Mouse (Mus musculus) WW6 (cell line): ENCODE results near the gene Tmem184b.

Experiments used
- DNase-seq: peaks from one replicate; pipeline ENCODE4 v3.0.0-alpha.2; 2013; ENCODE audit warnings: low read depth, low spot score

The Tmem184b gene

GRCm38 (mm10) chr15:79402836-79403762 is at the start of gene Tmem184b:
Tmem184b (minus strand) TSS chr15:79403569.
- no peak for DNase-seq

DNA sequence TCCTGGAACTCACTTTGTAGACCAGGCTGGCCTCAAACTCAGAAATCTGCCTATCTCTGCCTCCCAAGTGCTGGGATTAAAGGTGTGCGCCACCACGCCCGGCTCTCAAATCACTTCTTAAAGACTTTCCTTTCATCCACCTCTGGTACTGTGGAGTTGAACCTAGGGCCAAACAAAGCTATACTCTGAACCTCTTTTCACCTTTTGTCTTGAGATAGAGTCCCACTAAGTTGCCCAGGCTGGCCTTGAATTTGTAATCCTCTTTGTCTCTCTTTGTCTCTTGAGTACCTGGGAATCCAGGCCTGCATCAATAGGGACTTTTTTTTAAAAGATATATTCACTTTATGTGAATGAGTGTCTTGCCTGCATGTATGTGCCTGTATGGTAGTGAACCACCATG is 44.7 kb upstream of the Tmem184b start:
- DNase-seq, result no peak

- DNase-seq, result no peak
These were observed 42.7 kb upstream of the Tmem184b start for GRCm38 (mm10) chr15:79445786-79446654.

- DNase-seq, result no peak
These were observed 40.6 kb upstream of the Tmem184b start for GRCm38 (mm10) chr15:79443856-79444410.

DNA sequence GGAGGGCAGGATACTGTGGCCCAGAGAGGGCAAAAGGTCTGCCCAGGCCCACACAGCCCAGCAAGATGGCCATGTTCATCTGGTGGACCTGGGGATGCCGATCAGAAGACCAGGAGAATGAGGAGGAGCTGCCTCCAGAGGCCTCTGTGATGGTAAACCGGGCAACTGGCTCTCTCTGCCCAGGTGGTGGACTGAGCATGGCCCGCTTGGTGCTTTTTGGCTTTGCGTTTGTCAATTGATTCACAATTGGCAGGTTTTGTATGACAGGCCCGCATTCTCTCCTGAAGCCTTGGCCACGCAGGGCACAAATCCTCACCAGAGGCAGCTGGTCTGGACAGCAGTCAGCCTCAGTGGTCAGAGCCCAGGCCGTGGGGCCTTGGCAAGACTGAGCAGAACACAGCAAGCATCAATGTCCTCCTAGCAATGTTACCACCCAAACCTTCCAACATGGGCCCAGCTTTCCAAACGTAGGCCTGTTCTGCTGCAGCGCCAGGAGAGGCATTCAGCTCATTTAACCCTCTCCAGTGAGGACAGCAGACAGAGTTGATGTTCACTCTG is 39.7 kb upstream of the Tmem184b start:
- no peak for DNase-seq

DNA sequence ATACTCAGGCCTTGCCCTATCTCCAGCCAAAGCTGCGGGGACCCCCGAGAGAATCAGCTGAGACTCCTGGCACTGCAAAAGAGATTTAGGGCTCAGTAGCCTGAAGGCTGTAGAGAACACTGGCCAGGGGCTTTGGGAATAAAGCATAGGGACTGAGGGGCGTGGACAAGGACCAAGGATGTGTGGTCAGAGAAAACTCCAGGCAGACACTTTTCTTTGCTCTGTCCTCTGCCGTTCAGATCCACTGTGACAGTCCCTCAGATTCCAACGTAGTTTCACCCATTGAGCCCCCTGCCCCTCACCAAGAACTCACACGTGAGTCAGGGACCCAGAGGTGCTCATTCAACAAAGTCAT is 38.9 kb upstream of the Tmem184b start:
- DNase-seq, result no peak

- no peak for DNase-seq
These were observed 38.2 kb upstream of the Tmem184b start for GRCm38 (mm10) chr15:79441331-79442256.

DNA sequence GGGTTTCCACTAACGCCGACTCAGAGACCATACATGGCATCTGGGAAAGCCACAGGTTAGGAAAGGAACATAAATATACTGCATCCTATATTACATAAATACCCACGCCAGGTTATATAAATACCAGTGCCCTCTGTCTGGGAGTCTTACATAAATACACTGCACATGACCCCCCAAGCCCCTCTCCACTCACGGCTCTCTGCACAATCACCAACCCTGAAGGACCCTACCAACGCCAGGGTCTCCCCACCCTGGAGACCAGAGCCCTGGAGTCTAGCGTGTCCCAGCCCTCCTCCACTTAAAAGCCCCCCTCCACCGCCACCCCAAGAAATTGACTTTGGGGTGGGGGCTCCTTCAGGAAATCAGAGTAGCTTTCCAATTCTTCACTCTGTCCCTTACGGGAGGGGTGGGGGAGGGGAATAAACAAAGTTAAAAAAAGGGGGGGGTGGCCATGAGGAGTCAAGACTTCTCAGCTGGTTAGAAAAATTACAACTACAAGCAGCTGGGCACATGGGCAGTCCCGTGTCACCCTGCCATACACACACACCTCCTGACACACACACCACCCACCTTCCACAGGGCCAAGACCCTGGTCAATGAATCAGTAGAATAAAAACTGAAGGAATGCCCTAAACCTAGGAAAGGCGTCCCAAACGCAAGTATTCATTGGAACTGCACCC is 37.4 kb upstream of the Tmem184b start:
- no peak for DNase-seq

DNA sequence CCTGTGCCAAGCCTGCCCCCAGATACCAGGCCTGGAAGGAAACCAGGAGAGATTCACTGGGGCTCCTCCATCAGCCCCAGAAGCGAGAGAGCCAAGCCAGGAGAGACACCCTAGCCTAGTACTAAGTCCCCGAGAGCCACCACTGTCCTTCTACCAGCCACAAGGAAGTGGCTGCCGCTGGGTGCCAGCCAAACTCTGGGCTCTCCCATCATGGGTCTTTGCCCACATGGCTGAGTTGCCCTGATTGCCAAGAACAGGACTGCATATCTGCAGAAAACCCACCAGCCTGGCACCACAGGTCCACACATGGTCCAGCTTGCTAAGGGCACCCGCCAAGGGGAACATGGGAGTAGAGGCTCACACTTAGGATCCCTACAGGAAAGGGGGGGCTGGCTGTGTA is 36.9 kb upstream of the Tmem184b start:
- no peak for DNase-seq

DNA sequence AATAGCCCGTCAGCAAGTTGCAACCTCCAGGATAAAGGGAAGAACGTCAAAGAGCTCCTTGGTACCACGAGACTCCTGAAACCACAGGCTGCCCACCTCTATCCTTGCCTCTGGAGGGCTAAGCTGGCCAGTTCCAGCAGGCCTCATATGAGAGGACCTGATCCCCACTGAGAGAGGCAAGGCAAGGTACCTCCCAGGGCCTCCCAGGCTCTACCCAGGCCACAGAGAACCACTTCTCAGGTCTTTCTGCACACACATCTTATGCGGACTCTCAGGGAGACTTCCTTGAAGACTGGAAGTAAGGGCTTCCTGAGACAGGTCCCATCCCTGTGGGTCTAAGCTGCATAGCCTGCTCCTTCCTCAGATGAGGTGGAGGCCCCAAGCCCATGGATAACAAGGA is 36.0 kb upstream of the Tmem184b start:
- DNase-seq, result no peak

DNA sequence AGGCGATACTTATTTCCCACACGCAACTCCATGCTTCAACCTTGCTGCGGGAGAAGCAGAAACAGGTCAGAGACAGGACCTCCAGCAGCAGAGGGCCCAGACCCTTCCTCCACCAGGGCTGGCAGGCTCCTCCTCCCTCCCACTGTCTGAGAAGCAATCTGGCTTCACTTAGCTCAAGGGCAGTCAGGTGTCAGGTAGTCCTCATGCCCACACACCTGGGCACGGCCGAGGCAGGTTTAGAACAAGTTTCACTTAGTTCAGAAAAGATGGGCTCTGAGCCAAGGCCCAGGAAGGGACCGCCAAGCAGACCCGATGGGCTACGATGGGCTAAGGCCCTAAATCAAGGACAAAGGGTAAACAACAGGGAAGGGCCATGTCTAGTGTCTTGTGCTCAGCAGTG is 35.4 kb upstream of the Tmem184b start:
- DNase-seq, result no peak

GRCm38 (mm10) chr15:79438209-79438810 is 34.9 kb upstream of the Tmem184b start:
- DNase-seq, result no peak

DNA sequence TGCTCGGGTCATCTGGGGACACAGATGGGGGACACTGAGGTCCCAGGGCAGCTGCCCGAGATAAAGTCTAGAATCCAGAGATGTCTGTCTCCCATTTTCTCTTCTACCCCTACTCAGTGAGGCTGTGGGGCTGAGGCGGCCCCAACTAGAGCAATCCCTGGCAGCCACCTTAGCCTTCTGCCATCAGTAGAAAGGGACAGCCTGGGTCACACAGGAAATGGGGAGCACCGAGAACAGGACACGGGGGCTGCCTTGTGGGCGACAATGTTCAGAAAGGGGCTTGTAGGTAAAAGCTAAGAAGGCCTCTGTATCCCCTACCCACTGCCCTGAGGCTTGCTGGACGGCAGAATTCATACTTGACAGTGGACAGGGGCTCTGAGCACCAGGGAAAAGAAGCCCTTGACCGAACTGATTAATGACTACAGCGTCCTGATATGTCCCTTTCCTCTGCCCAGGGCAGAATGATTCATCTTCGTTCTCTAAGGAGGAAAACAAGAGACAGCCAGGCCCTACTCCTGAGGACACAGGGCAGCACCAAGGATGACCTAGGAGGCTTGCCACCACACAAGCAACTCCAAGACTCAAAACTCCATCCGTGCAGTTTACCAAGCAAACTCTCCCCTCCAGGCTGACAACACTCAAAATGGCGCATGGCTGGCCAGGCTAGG is 34.3 kb upstream of the Tmem184b start:
- DNase-seq, result no peak

GRCm38 (mm10) chr15:79436481-79436921 is 33.1 kb upstream of the Tmem184b start:
- no peak for DNase-seq

- no peak for DNase-seq
These were observed 31.9 kb upstream of the Tmem184b start for GRCm38 (mm10) chr15:79435191-79435671.

GRCm38 (mm10) chr15:79432892-79433291 is 29.5 kb upstream of the Tmem184b start:
- DNase-seq, result no peak

DNA sequence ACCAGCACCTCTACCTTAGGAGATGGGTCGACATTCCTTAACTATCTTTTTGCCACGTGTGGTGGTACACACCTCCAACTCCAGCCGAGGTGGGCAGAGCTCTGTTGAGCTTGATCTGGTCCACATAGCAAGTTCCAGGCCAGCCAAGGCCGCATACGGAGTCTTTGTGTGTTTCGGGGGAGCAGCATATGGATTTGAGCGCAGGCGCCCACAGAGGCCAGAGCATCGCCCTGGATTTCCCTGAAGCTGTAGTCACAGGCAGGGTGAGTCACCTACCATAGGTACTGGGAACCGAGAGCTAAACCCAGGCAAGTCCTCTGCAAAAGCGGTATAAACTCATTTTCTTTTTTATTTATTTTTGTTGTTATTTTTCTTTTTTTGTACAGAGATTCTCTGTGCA is 29.0 kb upstream of the Tmem184b start:
- no peak for DNase-seq

DNA sequence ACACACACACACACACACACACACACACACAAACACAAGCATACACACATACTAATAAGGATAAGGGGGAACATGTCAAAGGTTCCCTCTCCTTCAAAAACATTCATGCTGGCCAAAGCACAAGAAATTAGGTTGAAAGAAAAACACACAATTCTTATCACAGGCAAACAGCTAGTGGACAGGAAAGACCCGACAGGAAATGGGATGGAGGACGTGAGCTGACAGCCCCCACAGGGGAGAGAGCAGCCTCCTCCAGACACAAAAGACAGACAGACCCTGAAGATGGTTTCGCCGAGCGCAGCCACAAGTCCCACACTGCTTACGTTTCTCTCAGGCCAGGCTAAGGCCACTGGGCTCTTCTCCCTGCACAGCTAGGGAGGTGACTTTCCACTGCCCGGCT is 28.6 kb upstream of the Tmem184b start:
- DNase-seq, result no peak

GRCm38 (mm10) chr15:79430461-79431000 is 27.2 kb upstream of the Tmem184b start:
- DNase-seq, result no peak
